Mouse (Mus musculus): Measurements from ENCODE around the gene Dlg2.

GRCm38 (mm10) chr7:91677934-91678333 lies 1201.5 kb downstream of the Dlg2 start:
- TF ChIP-seq POLR2A (IDR thresholded peaks at IDR 0.05; ENCODE audit: low read depth, low read length) (no peak), CTCF (IDR thresholded peaks at IDR 0.05; ENCODE audit: extremely low read depth, insufficient read depth, insufficient read length, insufficient replicate concordance) (no peak)
